Mouse (Mus musculus): Measurements from ENCODE around the gene Neurod2. TPM values are rescaled to one million over a fixed set of nuclear protein-coding genes. Genes with fewer than 3 reads are reported as not detected.

Neurod2 gene
- polyA plus RNA-seq, 1 experiment from 2014 or later = 64.1 TPM

GRCm38 (mm10) chr11:98296277-98296676 is 33.2 kb downstream of the Neurod2 start:
- ATAC-seq = peak; percentile 41; the same call in 1 of the 2 replicates
- Histone ChIP-seq H3K9ac (ENCODE audit: low read length) (peak overlapping the region; percentile 29; the same call in 1 of the 2 replicates), H3K27me3 (replicated peaks; ENCODE audit: control insufficient read depth, insufficient read depth, low read length) (no peaks in the 10 kb centered on the region), H3K4me2 (ENCODE audit: low read length) (peak overlapping the region; percentile 94), H3K4me1 (ENCODE audit: control insufficient read depth, insufficient read depth, low read length) (peaks cover 39% of the 10 kb centered on the region), H3K36me3 (ENCODE audit: control insufficient read depth, insufficient read depth, low read length) (no peaks in the 10 kb centered on the region), H3K9me3 (replicated peaks; ENCODE audit: control insufficient read depth, low read length) (no peaks in the 10 kb centered on the region), H3K27ac (ENCODE audit: low read depth, low read length) (peak overlapping the region; percentile 94; the same call in 1 of the 2 replicates), H3K4me3 (ENCODE audit: low read depth, low read length) (no peak overlapping the region)
- peak; percentile 84 for DNase-seq (ENCODE audit: low spot score)
- WGBS = under 1% methylated on average over 5 of the region's 5 CpGs

GRCm38 (mm10) chr11:98295013-98295585 is 34.3 kb downstream of the Neurod2 start:
- H3K27ac ChIP-seq (ENCODE audit: low read depth, low read length) = peak overlapping the region; percentile 94
- H3K9ac ChIP-seq (ENCODE audit: low read length) = peak overlapping the region; percentile 88
- WGBS = 4% methylated on average over 9 of the region's 9 CpGs
- H3K4me1 ChIP-seq (ENCODE audit: control insufficient read depth, insufficient read depth, low read length) = peaks cover 49% of the 10 kb centered on the region
- H3K4me2 ChIP-seq (ENCODE audit: low read length) = peak overlapping the region; percentile 94
- ATAC-seq (peak; percentile 18; the same call in 1 of the 2 replicates), DNase-seq (ENCODE audit: low spot score) (no peak)
- H3K9me3 ChIP-seq (replicated peaks; ENCODE audit: control insufficient read depth, low read length) = no peaks in the 10 kb centered on the region
- H3K27me3 ChIP-seq (replicated peaks; ENCODE audit: control insufficient read depth, insufficient read depth, low read length) = no peaks in the 10 kb centered on the region
- peak overlapping the region; percentile 65 for H3K4me3 ChIP-seq (ENCODE audit: low read depth, low read length)
- no peaks in the 10 kb centered on the region for H3K36me3 ChIP-seq (ENCODE audit: control insufficient read depth, insufficient read depth, low read length)

- peak overlapping the region; percentile 88 for H3K9ac ChIP-seq (ENCODE audit: low read length)
- H3K4me3 ChIP-seq (ENCODE audit: low read depth, low read length) = peak overlapping the region; percentile 65
- DNase-seq (ENCODE audit: low spot score) (peak; percentile 89), ATAC-seq (peak; percentile 83)
- H3K9me3 ChIP-seq (replicated peaks; ENCODE audit: control insufficient read depth, low read length) = no peaks in the 10 kb centered on the region
- H3K27ac ChIP-seq (ENCODE audit: low read depth, low read length) = peak overlapping the region; percentile 94
- H3K27me3 ChIP-seq (replicated peaks; ENCODE audit: control insufficient read depth, insufficient read depth, low read length) = no peaks in the 10 kb centered on the region
- peaks cover 53% of the 10 kb centered on the region for H3K4me1 ChIP-seq (ENCODE audit: control insufficient read depth, insufficient read depth, low read length)
- WGBS = 2% methylated on average over 57 of the region's 58 CpGs
- no peaks in the 10 kb centered on the region for H3K36me3 ChIP-seq (ENCODE audit: control insufficient read depth, insufficient read depth, low read length)
- peak overlapping the region; percentile 94 for H3K4me2 ChIP-seq (ENCODE audit: low read length)
These were observed 35.0 kb downstream of the Neurod2 start for GRCm38 (mm10) chr11:98294188-98295012.

GRCm38 (mm10) chr11:98293070-98293469 is 36.4 kb downstream of the Neurod2 start:
- H3K4me1 ChIP-seq (ENCODE audit: control insufficient read depth, insufficient read depth, low read length) = peaks cover 58% of the 10 kb centered on the region
- no peak overlapping the region for H3K27ac ChIP-seq (ENCODE audit: low read depth, low read length)
- 45% methylated on average over 2 of the region's 2 CpGs for WGBS
- H3K9ac ChIP-seq (ENCODE audit: low read length) = no peak overlapping the region
- H3K4me3 ChIP-seq (ENCODE audit: low read depth, low read length) = no peak overlapping the region
- no peak overlapping the region for H3K4me2 ChIP-seq (ENCODE audit: low read length)
- DNase-seq (ENCODE audit: low spot score) (no peak), ATAC-seq (no peak)
- no peaks in the 10 kb centered on the region for H3K9me3 ChIP-seq (replicated peaks; ENCODE audit: control insufficient read depth, low read length)
- no peaks in the 10 kb centered on the region for H3K36me3 ChIP-seq (ENCODE audit: control insufficient read depth, insufficient read depth, low read length)
- H3K27me3 ChIP-seq (replicated peaks; ENCODE audit: control insufficient read depth, insufficient read depth, low read length) = no peaks in the 10 kb centered on the region

GRCm38 (mm10) chr11:98290906-98291305 is 38.5 kb downstream of the Neurod2 start:
- H3K9me3 ChIP-seq (replicated peaks; ENCODE audit: control insufficient read depth, low read length) = no peaks in the 10 kb centered on the region
- DNase-seq (ENCODE audit: low spot score) (no peak), ATAC-seq (no peak)
- H3K4me1 ChIP-seq (ENCODE audit: control insufficient read depth, insufficient read depth, low read length) = peaks cover 61% of the 10 kb centered on the region
- no peak overlapping the region for H3K4me3 ChIP-seq (ENCODE audit: low read depth, low read length)
- no peak overlapping the region for H3K4me2 ChIP-seq (ENCODE audit: low read length)
- no peaks in the 10 kb centered on the region for H3K36me3 ChIP-seq (ENCODE audit: control insufficient read depth, insufficient read depth, low read length)
- 62% methylated on average over 2 of the region's 2 CpGs for WGBS
- H3K27ac ChIP-seq (ENCODE audit: low read depth, low read length) = peak overlapping the region; percentile 92; the same call in 1 of the 2 replicates
- no peaks in the 10 kb centered on the region for H3K27me3 ChIP-seq (replicated peaks; ENCODE audit: control insufficient read depth, insufficient read depth, low read length)
- H3K9ac ChIP-seq (ENCODE audit: low read length) = no peak overlapping the region

- DNase-seq (ENCODE audit: low spot score) (peak; percentile 90), ATAC-seq (peak; percentile 27)
- Histone ChIP-seq H3K4me2 (ENCODE audit: low read length) (no peak overlapping the region), H3K27me3 (replicated peaks; ENCODE audit: control insufficient read depth, insufficient read depth, low read length) (no peaks in the 10 kb centered on the region), H3K36me3 (ENCODE audit: control insufficient read depth, insufficient read depth, low read length) (no peaks in the 10 kb centered on the region), H3K4me3 (ENCODE audit: low read depth, low read length) (no peak overlapping the region), H3K27ac (ENCODE audit: low read depth, low read length) (peak overlapping the region; percentile 92), H3K9me3 (replicated peaks; ENCODE audit: control insufficient read depth, low read length) (no peaks in the 10 kb centered on the region), H3K4me1 (ENCODE audit: control insufficient read depth, insufficient read depth, low read length) (peaks cover 52% of the 10 kb centered on the region), H3K9ac (ENCODE audit: low read length) (no peak overlapping the region)
- 23% methylated on average over 13 of the region's 13 CpGs for WGBS
These were observed 39.6 kb downstream of the Neurod2 start for GRCm38 (mm10) chr11:98289873-98290272.

- Histone ChIP-seq H3K9me3 (replicated peaks; ENCODE audit: control insufficient read depth, low read length) (no peaks in the 10 kb centered on the region), H3K4me2 (ENCODE audit: low read length) (peak overlapping the region; percentile 31; the same call in 1 of the 2 replicates), H3K27ac (ENCODE audit: low read depth, low read length) (peak overlapping the region; percentile 92), H3K4me1 (ENCODE audit: control insufficient read depth, insufficient read depth, low read length) (peaks cover 48% of the 10 kb centered on the region), H3K9ac (ENCODE audit: low read length) (peak overlapping the region; percentile 4; the same call in 1 of the 2 replicates), H3K27me3 (replicated peaks; ENCODE audit: control insufficient read depth, insufficient read depth, low read length) (no peaks in the 10 kb centered on the region), H3K4me3 (ENCODE audit: low read depth, low read length) (no peak overlapping the region), H3K36me3 (ENCODE audit: control insufficient read depth, insufficient read depth, low read length) (no peaks in the 10 kb centered on the region)
- 31% methylated on average over 7 of the region's 7 CpGs for WGBS
- ATAC-seq (no peak), DNase-seq (ENCODE audit: low spot score) (peak; percentile 62)
These were observed 41.5 kb downstream of the Neurod2 start for GRCm38 (mm10) chr11:98287961-98288360.

- H3K4me3 ChIP-seq (ENCODE audit: low read depth, low read length) = no peak overlapping the region
- peaks cover 52% of the 10 kb centered on the region for H3K4me1 ChIP-seq (ENCODE audit: control insufficient read depth, insufficient read depth, low read length)
- peak overlapping the region; percentile 92 for H3K27ac ChIP-seq (ENCODE audit: low read depth, low read length)
- H3K9ac ChIP-seq (ENCODE audit: low read length) = no peak overlapping the region
- H3K4me2 ChIP-seq (ENCODE audit: low read length) = peak overlapping the region; percentile 31; the same call in 1 of the 2 replicates
- H3K36me3 ChIP-seq (ENCODE audit: control insufficient read depth, insufficient read depth, low read length) = no peaks in the 10 kb centered on the region
- 21% methylated on average over 5 of the region's 5 CpGs for WGBS
- H3K9me3 ChIP-seq (replicated peaks; ENCODE audit: control insufficient read depth, low read length) = no peaks in the 10 kb centered on the region
- ATAC-seq = peak; percentile 43; the same call in 1 of the 2 replicates
- peak; percentile 83 for DNase-seq (ENCODE audit: low spot score)
- no peaks in the 10 kb centered on the region for H3K27me3 ChIP-seq (replicated peaks; ENCODE audit: control insufficient read depth, insufficient read depth, low read length)
These were observed 41.9 kb downstream of the Neurod2 start for GRCm38 (mm10) chr11:98287531-98287930.

All from forebrain, embryonic 14.5 days (tissue).